Mouse (Mus musculus): ENCODE measurements around the gene Gm4131.

DNA sequence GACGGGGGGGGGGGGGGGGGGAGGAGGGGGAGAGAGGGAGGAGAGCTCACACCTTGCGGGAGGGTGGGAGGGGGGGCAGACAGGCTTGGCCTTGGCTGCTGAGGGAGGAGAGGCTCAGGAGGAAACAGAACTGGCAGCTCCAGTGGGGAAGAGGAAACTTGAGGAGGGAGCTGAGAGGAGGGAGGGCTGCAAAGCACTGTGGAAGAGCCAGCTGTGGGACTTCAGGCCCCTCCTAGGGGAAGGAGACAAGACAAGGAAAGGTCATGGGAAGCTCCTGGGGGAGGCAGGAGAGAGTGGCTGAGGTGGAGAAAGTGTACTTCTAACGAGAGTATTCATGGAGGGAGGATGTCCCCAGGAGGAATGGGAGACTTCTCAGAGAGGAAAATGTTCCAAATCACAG, 6.7 kb upstream of the Gm4131 start:
- TF ChIP-seq CTCF (IDR thresholded peaks at IDR 0.05) (no peak), EP300 (IDR thresholded peaks at IDR 0.05) (no peak)

All from lung, postnatal 0 days (tissue).